Mouse (Mus musculus) layer of hippocampus, postnatal 25 days (tissue): ENCODE measurements around the gene Nfkbil1. TPM values are rescaled to one million over a fixed set of nuclear protein-coding genes. Genes with fewer than 3 reads are reported as not detected.

Source experiments
- DNase-seq, 2 experiments: peaks; one replicate each; pipeline ENCODE4 v3.0.0; 2022; ENCODE audit warnings: mixed read lengths in 2 of 2, low spot score in 1 of 2; ENCODE audit errors: extremely low spot score in 1 of 2
- total RNA-seq, 2 experiments: library from RNA; stranded (reverse); gene quantifications; 2 replicates each; pipeline ENCODE4 v1.2.3; 2021

Gene Nfkbil1
- total RNA-seq, 2 experiments from 2014 or later = 13.7 to 14.8 TPM

GRCm38 (mm10) chr17:35205380-35205769, 30.2 kb downstream of the Nfkbil1 start:
- no peak for DNase-seq

GRCm38 (mm10) chr17:35204494-35205379, 30.9 kb downstream of the Nfkbil1 start, which contains the start of gene Lta:
Lta (minus strand) TSS chr17:35205351.
- DNase-seq = no peak

- no peak for DNase-seq
Measured at GRCm38 (mm10) chr17:35202442-35202841, 33.1 kb downstream of the Nfkbil1 start.

GRCm38 (mm10) chr17:35201787-35202186, 33.8 kb downstream of the Nfkbil1 start, which contains the start of gene Tnf:
Tnf (minus strand) TSS chr17:35202007.
- no peak for DNase-seq

- DNase-seq = no peak
Measured at GRCm38 (mm10) chr17:35201128-35201527, 34.5 kb downstream of the Nfkbil1 start.

- no peak for DNase-seq
Measured at GRCm38 (mm10) chr17:35200398-35200797, 35.2 kb downstream of the Nfkbil1 start.

- no peak for DNase-seq
Measured at GRCm38 (mm10) chr17:35198946-35199345, 36.6 kb downstream of the Nfkbil1 start.

- no peak for DNase-seq
Measured at GRCm38 (mm10) chr17:35198029-35198428, 37.6 kb downstream of the Nfkbil1 start.

- no peak for DNase-seq
Measured at GRCm38 (mm10) chr17:35197126-35197525, 38.5 kb downstream of the Nfkbil1 start.

- DNase-seq = no peak
Measured at GRCm38 (mm10) chr17:35196321-35196641, 39.3 kb downstream of the Nfkbil1 start.

GRCm38 (mm10) chr17:35195631-35196320, 39.8 kb downstream of the Nfkbil1 start:
- peak; percentile 78 to 82 for DNase-seq

GRCm38 (mm10) chr17:35194844-35195630, 40.6 kb downstream of the Nfkbil1 start:
- DNase-seq = no peak

- no peak for DNase-seq
Measured at GRCm38 (mm10) chr17:35193881-35194843, 41.4 kb downstream of the Nfkbil1 start, which contains the start of gene Ltb. Ltb (plus strand) TSS chr17:35194439.

GRCm38 (mm10) chr17:35192924-35193323, 42.7 kb downstream of the Nfkbil1 start:
- DNase-seq = no peak

GRCm38 (mm10) chr17:35191723-35192122, 43.9 kb downstream of the Nfkbil1 start:
- no peak for DNase-seq

GRCm38 (mm10) chr17:35190096-35190495, 45.5 kb downstream of the Nfkbil1 start:
- DNase-seq = no peak

GRCm38 (mm10) chr17:35189186-35189585, 46.4 kb downstream of the Nfkbil1 start:
- no peak for DNase-seq

- DNase-seq = no peak
Measured at GRCm38 (mm10) chr17:35187959-35188610, 47.5 kb downstream of the Nfkbil1 start, which contains the start of gene Lst1. Lst1 (minus strand) TSS chr17:35188439.

GRCm38 (mm10) chr17:35187345-35187744, 48.2 kb downstream of the Nfkbil1 start:
- DNase-seq = no peak
